Comparison of ENCODE assay signal across 9 mouse cellular contexts in genomic region chr2:157259720-157260119, GRCm38 (mm10). TPM values are rescaled to one million over a fixed set of nuclear protein-coding genes. Genes with fewer than 3 reads are reported as not detected.
A peak's percentile ranks its signal among the peaks of the same experiment; 100 is the strongest.
DNase-seq lines count a peak whose midpoint lies in the region; ATAC-seq and TF ChIP-seq lines count a peak whose summit lies in the region.
"Had no signal": no experiment of that assay in that cellular context is flagged by ENCODE, and none has a peak within 500 bp of the region (broad histone marks: within the 10 kb centered on the region; RNA-seq: fewer than 3 reads in every experiment).

No protein-coding gene starts in this region.

- peak; percentile 77 for DNase-seq in forebrain, postnatal 0 days
- DNase-seq in ES-CJ7 (ENCODE audit: low read depth, low spot score), result peak; percentile 86
- DNase-seq in cerebellum, adult 8-10 months, result peak; percentile 37
- DNase-seq in gastrocnemius, postnatal 14 days, result peak; percentile 45
- DNase-seq in left cerebral cortex, adult 18-20 months (ENCODE audit: low spot score in 2 of 2), result peak; percentile 70 to 76
- DNase-seq in splenic B cell, adult 2 months (ENCODE audit: low read depth, low spot score), result peak; percentile 66

- H3K27ac ChIP-seq in forebrain, postnatal 0 days (ENCODE audit: low read depth, low read length), result no peak overlapping the region
- no peak overlapping the region for H3K27ac ChIP-seq in forebrain, embryonic 13.5 days

- intact Hi-C loops in gastrocnemius, postnatal 14 days (cut with DNase I; ENCODE audit: low total_unique reads), result loop anchor here (2.0 kb wide), 1 partner anchor 53 kb away; no protein-coding TSS in a partner anchor

- ATAC-seq in forebrain, postnatal 0 days, result peak; percentile 77
- no peak for ATAC-seq in forebrain, embryonic 13.5 days
- peak; percentile 95 for ATAC-seq in megakaryocyte-erythroid progenitor cell, adult 5-6 weeks (replicated peaks; ENCODE audit: low FRiP score, low TSS enrichment, poor library complexity, severe bottlenecking)

- no peaks in the 10 kb centered on the region for H3K36me3 ChIP-seq in forebrain, postnatal 0 days (ENCODE audit: insufficient read depth)
- no peaks in the 10 kb centered on the region for H3K36me3 ChIP-seq in forebrain, embryonic 13.5 days (ENCODE audit: poor library complexity, severe bottlenecking)
- no peaks in the 10 kb centered on the region for H3K36me3 ChIP-seq in splenic B cell, adult 2 months (ENCODE audit: control insufficient read depth, insufficient read depth, low read length, poor library complexity, severe bottlenecking)

- peak; percentile 73 for TF ChIP-seq CTCF in forebrain, postnatal 0 days (IDR thresholded peaks at IDR 0.05; ENCODE audit: low read depth)

- H3K4me3 ChIP-seq in forebrain, postnatal 0 days (ENCODE audit: low read depth, low read length), result no peak overlapping the region
- H3K4me3 ChIP-seq in forebrain, embryonic 13.5 days, result no peak overlapping the region
- H3K4me3 ChIP-seq: megakaryocyte, embryonic 14.5 days had no signal

- H3K4me2 ChIP-seq in forebrain, postnatal 0 days (ENCODE audit: low read depth), result no peak overlapping the region
- no peak overlapping the region for H3K4me2 ChIP-seq in forebrain, embryonic 13.5 days

- H3K9ac ChIP-seq in forebrain, postnatal 0 days, result no peak overlapping the region
- no peak overlapping the region for H3K9ac ChIP-seq in forebrain, embryonic 13.5 days

- WGBS in forebrain, postnatal 0 days, result 5% methylated on average over 5 of the region's 5 CpGs
- 2% methylated on average over 5 of the region's 5 CpGs for whole genome bisulfite sequencing in forebrain, embryonic 13.5 days

- no peaks in the 10 kb centered on the region for H3K27me3 ChIP-seq in forebrain, postnatal 0 days (ENCODE audit: insufficient read depth, low read length)
- H3K27me3 ChIP-seq in forebrain, embryonic 13.5 days, result no peaks in the 10 kb centered on the region
- H3K27me3 ChIP-seq in splenic B cell, adult 2 months (ENCODE audit: control insufficient read depth, insufficient read depth, low read length, poor library complexity, severe bottlenecking), result no peaks in the 10 kb centered on the region

- no peaks in the 10 kb centered on the region for H3K9me3 ChIP-seq in forebrain, postnatal 0 days (ENCODE audit: low read length)
- H3K9me3 ChIP-seq in forebrain, embryonic 13.5 days (replicated peaks), result no peaks in the 10 kb centered on the region
- H3K9me3 ChIP-seq: megakaryocyte, embryonic 14.5 days had no signal

- no peaks in the 10 kb centered on the region for H3K4me1 ChIP-seq in forebrain, postnatal 0 days (ENCODE audit: insufficient read depth)
- H3K4me1 ChIP-seq in forebrain, embryonic 13.5 days, result no peaks in the 10 kb centered on the region

RNA-seq across cellular contexts. Expression of gene Rpn2, which starts 19.1 kb away (rescaled TPM):
- 175 and 198 TPM in 2 replicates for total RNA-seq in forebrain, postnatal 0 days (2014; rRNA removed)
- 152 and 184 TPM in 2 replicates for polyA plus RNA-seq in forebrain, postnatal 0 days (2015; fragmentation: Nextera tagmentation; extraction: Ambion mirVana)
- polyA plus RNA-seq in forebrain, embryonic 13.5 days (2015; fragmentation: Nextera tagmentation; extraction: Ambion mirVana), result 197 and 218 TPM in 2 replicates
- 10 to 100 TPM; 78.0 to 90.0 TPM for total RNA-seq in gastrocnemius, postnatal 14 days (2021)
- total RNA-seq in left cerebral cortex, adult 18-20 months (2021), result 100 to 1,000 TPM; 136 to 138 TPM
- total RNA-seq in megakaryocyte-erythroid progenitor cell, adult 5-6 weeks (2014; fragmentation: Nextera tagmentation), result 179 and 198 TPM in 2 replicates
- total RNA-seq in megakaryocyte-erythroid progenitor cell, adult 5-6 weeks (2017), result 158 and 221 TPM in 2 replicates

RNA-seq across cellular contexts. Expression of gene Mroh8, which starts 19.6 kb away (rescaled TPM):
- 0.38 and 1.2 TPM in 2 replicates for total RNA-seq in forebrain, postnatal 0 days (2014; rRNA removed)
- 0.23 and 0.65 TPM in 2 replicates for polyA plus RNA-seq in forebrain, postnatal 0 days (2015; fragmentation: Nextera tagmentation; extraction: Ambion mirVana)
- polyA plus RNA-seq in forebrain, embryonic 13.5 days (2015; fragmentation: Nextera tagmentation; extraction: Ambion mirVana), result 0.64 and 0.72 TPM in 2 replicates
- total RNA-seq in gastrocnemius, postnatal 14 days (2021), result under 1 TPM; 0.27 to 0.55 TPM
- 1 to 10 TPM; 1.3 to 1.6 TPM for total RNA-seq in left cerebral cortex, adult 18-20 months (2021)
- not detected in 2 replicates for total RNA-seq in megakaryocyte-erythroid progenitor cell, adult 5-6 weeks (2014; fragmentation: Nextera tagmentation)
- total RNA-seq in megakaryocyte-erythroid progenitor cell, adult 5-6 weeks (2017), result 0.34 TPM in 1 of 2 replicates, not detected in the other

RNA-seq across cellular contexts. Expression of gene Rbl1, which starts 55.4 kb away (rescaled TPM):
- total RNA-seq in forebrain, postnatal 0 days (2014; rRNA removed), result 5.9 and 10.4 TPM in 2 replicates
- 3.1 and 4.2 TPM in 2 replicates for polyA plus RNA-seq in forebrain, postnatal 0 days (2015; fragmentation: Nextera tagmentation; extraction: Ambion mirVana)
- polyA plus RNA-seq in forebrain, embryonic 13.5 days (2015; fragmentation: Nextera tagmentation; extraction: Ambion mirVana), result 24.3 and 25.6 TPM in 2 replicates
- 1 to 10 TPM; 2.0 to 3.8 TPM for total RNA-seq in gastrocnemius, postnatal 14 days (2021)
- total RNA-seq in left cerebral cortex, adult 18-20 months (2021), result 1 to 10 TPM; 1.4 to 1.8 TPM
- 61.3 and 76.0 TPM in 2 replicates for total RNA-seq in megakaryocyte-erythroid progenitor cell, adult 5-6 weeks (2014; fragmentation: Nextera tagmentation)
- 78.7 and 83.2 TPM in 2 replicates for total RNA-seq in megakaryocyte-erythroid progenitor cell, adult 5-6 weeks (2017)
